Mouse (Mus musculus): ENCODE measurements at regions not wholly inside any gene's neighbourhood (a gene's known extent, or its start where the extent isn't known, plus 50 kb on each side); places are given as distances from the start of the nearest gene placed in this dataset.
"Not testable (repeated sequence)": the region's sequence is repeated elsewhere in the genome, so short reads cannot be mapped to it uniquely, and the experiment has no call there.

- in situ Hi-C loops (cut with MboI, MseI), result no loop called here
Observed at GRCm38 (mm10) chr6:63044984-63045383, 210.7 kb upstream of the Grid2 start.

- in situ Hi-C loops (cut with MboI, MseI), result not testable (repeated sequence)
Observed at GRCm38 (mm10) chr6:63064576-63064975, 191.1 kb upstream of the Grid2 start.

DNA sequence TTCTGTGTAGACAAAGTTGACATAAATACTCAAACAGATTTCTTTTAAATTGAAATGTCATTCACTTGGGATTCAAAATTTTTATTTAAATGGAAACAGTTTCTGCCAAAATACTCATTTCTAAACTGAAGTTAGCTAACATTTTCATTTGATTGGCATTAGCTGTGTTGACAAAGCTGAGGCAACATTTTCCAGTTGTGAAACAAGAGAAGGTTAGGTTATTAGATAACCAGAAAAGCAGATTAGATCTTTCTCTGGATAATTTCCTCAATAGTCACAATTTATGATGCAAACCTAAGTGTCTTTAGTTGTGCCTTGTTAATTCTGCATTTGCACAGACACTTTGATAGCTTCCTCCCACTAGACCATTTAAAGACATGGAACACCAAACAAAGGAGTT lies 167.5 kb upstream of the Grid2 start:
- in situ Hi-C loops (cut with MboI, MseI), result loop anchor here (10.0 kb wide), 1 partner anchor 1403 kb away; no protein-coding TSS in a partner anchor

GRCm38 (mm10) chr6:63128834-63129233 lies 126.8 kb upstream of the Grid2 start:
- in situ Hi-C loops (cut with MboI, MseI), result not testable (repeated sequence)

DNA sequence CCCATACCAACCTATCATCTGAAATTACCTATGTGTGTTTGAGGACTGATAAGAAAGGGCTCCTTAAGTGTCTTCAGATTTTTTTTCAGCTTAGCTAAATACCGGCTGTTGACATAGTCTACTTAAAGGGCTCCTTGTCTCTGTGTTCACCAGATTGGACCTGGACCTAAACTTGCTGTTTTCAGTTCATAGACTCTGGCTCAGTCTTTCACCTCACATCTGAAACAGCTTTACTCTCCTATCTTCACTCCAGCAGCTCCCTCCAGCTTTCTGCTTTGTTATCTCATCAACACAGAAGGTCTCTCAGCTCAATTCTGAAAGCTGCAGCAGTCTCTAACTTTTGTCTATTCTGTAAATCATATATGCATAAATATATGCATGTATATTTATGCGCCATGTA lies 106.4 kb upstream of the Grid2 start:
- in situ Hi-C loops (cut with MboI, MseI), result no loop called here

DNA sequence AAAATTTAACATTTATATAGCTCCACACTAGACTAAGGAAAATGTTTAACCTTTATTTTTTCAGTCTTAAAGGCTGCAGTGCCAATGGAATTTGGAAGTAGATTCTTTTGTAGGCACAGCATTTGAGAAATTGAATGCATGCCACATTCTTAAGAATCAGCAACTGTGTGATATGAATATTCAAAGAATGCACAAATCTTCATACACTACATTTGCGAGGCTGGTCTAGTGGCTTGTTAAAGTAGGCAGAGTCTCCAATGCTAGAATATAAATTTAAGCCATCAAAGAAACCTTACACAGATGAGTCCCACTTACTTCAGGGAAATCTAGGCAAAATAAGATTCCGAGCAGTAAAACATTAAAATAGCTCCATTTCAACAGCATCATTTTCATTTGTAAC lies 75.5 kb upstream of the Grid2 start:
- in situ Hi-C loops (cut with MboI, MseI), result no loop called here
